Mouse (Mus musculus) kidney, postnatal 10 days (tissue): ENCODE measurements around the gene Slc25a45.

Experiments used
- DNase-seq: peaks from one replicate; pipeline ENCODE4 v3.0.0; 2021; ENCODE audit warnings: mixed read lengths

The Slc25a45 gene

GRCm38 (mm10) chr19:5840890-5841388 lies 36.7 kb upstream of the Slc25a45 start:
- DNase-seq: no peak

GRCm38 (mm10) chr19:5841389-5841946 lies 36.1 kb upstream of the Slc25a45 start:
- DNase-seq: no peak

- no peak for DNase-seq
Measured at GRCm38 (mm10) chr19:5841999-5842784, 35.4 kb upstream of the Slc25a45 start.

- DNase-seq: peak; percentile 59
Measured at GRCm38 (mm10) chr19:5842785-5843730, 34.5 kb upstream of the Slc25a45 start.

GRCm38 (mm10) chr19:5843781-5844691 lies 33.6 kb upstream of the Slc25a45 start:
- DNase-seq: peak; percentile 57

- no peak for DNase-seq
Measured at GRCm38 (mm10) chr19:5844831-5845318, 32.7 kb upstream of the Slc25a45 start.

- peak; percentile 97 for DNase-seq
Measured at GRCm38 (mm10) chr19:5845319-5846135, 32.1 kb upstream of the Slc25a45 start.

- peak; percentile 52 for DNase-seq
Measured at GRCm38 (mm10) chr19:5846154-5846553, 31.5 kb upstream of the Slc25a45 start.

GRCm38 (mm10) chr19:5846557-5847305 lies 30.9 kb upstream of the Slc25a45 start:
- DNase-seq: peak; percentile 89

GRCm38 (mm10) chr19:5847306-5847796 lies 30.3 kb upstream of the Slc25a45 start:
- peak; percentile 67 for DNase-seq

GRCm38 (mm10) chr19:5848032-5848825 lies 29.4 kb upstream of the Slc25a45 start:
- peak; percentile 79 for DNase-seq

- peak; percentile 60 for DNase-seq
Measured at GRCm38 (mm10) chr19:5848826-5849672, 28.6 kb upstream of the Slc25a45 start.

GRCm38 (mm10) chr19:5849843-5850527 lies 27.6 kb upstream of the Slc25a45 start:
- peak; percentile 98 for DNase-seq

- DNase-seq: no peak
Measured at GRCm38 (mm10) chr19:5850860-5851259, 26.7 kb upstream of the Slc25a45 start.

GRCm38 (mm10) chr19:5851481-5851971 lies 26.1 kb upstream of the Slc25a45 start:
- no peak for DNase-seq

- DNase-seq: no peak
Measured at GRCm38 (mm10) chr19:5852035-5852722, 25.4 kb upstream of the Slc25a45 start.

- DNase-seq: no peak
Measured at GRCm38 (mm10) chr19:5856604-5857003, 21.0 kb upstream of the Slc25a45 start.
